Mouse (Mus musculus): Measurements from ENCODE around the gene Rnf130. TPM values are rescaled to one million over a fixed set of nuclear protein-coding genes. Genes with fewer than 3 reads are reported as not detected.
A peak's percentile ranks its signal among the peaks of the same experiment; 100 is the strongest.
"Not testable (repeated sequence)": the region's sequence is repeated elsewhere in the genome, so short reads cannot be mapped to it uniquely, and the experiment has no call there.

Rnf130 gene
- polyA plus RNA-seq, 1 experiment from 2014 or later: 32.8 TPM

DNA sequence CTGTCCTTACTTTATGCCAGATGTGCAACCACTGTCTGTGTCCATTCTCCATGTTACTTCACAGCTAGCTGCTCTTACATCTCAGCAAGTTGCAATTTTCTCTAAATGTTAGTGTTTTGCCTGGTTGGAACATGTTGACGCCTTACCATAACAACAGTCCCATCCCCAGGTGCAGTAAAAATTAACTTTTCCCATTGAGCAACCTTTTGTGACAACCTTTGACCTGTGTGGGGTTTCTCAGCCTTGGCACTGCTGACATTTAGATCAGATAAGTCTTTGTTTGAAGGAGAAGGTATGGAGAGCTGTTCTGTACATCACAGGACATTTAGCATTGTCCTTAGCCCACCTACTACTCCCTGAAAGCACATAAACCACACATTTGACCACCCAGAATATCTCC, 64.7 kb downstream of the Rnf130 start:
- no peak overlapping the region for H3K9ac ChIP-seq
- no peak overlapping the region for H3K4me2 ChIP-seq
- no peak for ATAC-seq (ENCODE audit: insufficient number of reproducible peaks, low FRiP score)
- H3K9me3 ChIP-seq (replicated peaks): no peaks in the 10 kb centered on the region
- H3K4me1 ChIP-seq (replicated peaks): peaks cover 26% of the 10 kb centered on the region
- no peaks in the 10 kb centered on the region for H3K27me3 ChIP-seq (replicated peaks)
- H3K27ac ChIP-seq (ENCODE audit: poor library complexity, severe bottlenecking): no peak overlapping the region
- H3K4me3 ChIP-seq: no peak overlapping the region
- H3K36me3 ChIP-seq: peaks cover 16% of the 10 kb centered on the region
- 81% methylated on average over 1 of the region's 1 CpGs for WGBS

DNA sequence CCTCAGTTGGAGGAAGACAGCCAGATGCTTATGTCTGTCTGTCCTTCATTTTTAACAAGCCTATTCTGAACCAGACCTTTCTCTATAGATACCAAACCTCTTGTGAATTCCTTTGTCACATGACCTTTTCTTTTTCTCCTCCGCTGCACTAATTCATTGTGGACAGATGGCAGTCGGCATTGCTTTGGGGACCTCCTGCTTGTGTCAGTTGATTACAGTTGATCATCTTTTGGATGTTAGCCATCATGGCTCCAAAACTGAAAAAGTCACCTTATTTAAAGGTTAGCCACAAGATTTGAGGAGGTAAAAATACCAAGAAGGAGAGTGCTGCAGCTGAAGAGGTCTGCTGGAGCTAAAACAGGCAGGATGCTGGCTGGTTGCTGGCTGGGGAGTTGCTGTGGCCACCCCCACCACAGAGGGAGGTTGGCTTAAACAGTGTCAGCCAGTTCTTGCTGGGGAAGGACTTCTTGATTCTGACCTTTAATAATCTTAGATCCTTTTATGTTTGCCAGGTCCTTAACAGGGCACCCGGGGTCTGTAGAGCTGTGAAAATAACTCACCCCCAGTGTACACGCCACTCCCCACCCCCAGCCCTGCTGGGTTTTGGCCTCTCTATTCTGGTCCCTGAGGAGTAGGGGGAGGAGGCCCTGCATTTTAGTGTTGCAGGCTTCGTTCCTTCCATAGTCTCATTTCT, 66.0 kb downstream of the Rnf130 start:
- WGBS: 50% methylated on average over 5 of the region's 5 CpGs
- Histone ChIP-seq H3K36me3 (peaks cover 12% of the 10 kb centered on the region), H3K4me2 (no peak overlapping the region), H3K27ac (ENCODE audit: poor library complexity, severe bottlenecking) (no peak overlapping the region; the same call in 1 of the 2 replicates), H3K27me3 (replicated peaks) (no peaks in the 10 kb centered on the region), H3K4me1 (replicated peaks) (peaks cover 26% of the 10 kb centered on the region), H3K9ac (no peak overlapping the region), H3K4me3 (no peak overlapping the region), H3K9me3 (replicated peaks) (no peaks in the 10 kb centered on the region)
- ATAC-seq (ENCODE audit: insufficient number of reproducible peaks, low FRiP score): no peak

DNA sequence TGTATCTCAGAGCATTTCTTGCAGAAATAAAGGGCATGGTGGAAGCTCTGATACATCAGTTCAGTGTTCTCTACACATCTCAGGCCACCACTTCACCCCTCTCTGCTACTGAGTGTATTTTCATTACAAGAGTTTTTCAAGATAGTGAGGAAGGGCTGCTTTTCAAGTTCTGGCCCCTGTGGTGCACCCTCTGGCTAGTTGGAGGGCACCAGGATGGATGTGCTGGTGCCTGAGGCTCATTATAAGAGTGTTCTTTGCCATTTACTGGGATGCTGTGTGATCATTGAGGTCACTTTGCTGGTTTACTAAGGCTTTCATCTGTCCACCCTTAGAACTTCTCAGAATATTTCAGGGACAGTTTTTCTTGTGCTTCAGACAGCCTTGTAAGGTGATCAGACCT, 66.5 kb downstream of the Rnf130 start:
- Histone ChIP-seq H3K27me3 (replicated peaks) (no peaks in the 10 kb centered on the region), H3K4me2 (no peak overlapping the region), H3K4me3 (no peak overlapping the region), H3K9me3 (replicated peaks) (no peaks in the 10 kb centered on the region), H3K36me3 (peaks cover 12% of the 10 kb centered on the region), H3K4me1 (replicated peaks) (peaks cover 26% of the 10 kb centered on the region), H3K27ac (ENCODE audit: poor library complexity, severe bottlenecking) (no peak overlapping the region), H3K9ac (no peak overlapping the region)
- ATAC-seq (ENCODE audit: insufficient number of reproducible peaks, low FRiP score): no peak

DNA sequence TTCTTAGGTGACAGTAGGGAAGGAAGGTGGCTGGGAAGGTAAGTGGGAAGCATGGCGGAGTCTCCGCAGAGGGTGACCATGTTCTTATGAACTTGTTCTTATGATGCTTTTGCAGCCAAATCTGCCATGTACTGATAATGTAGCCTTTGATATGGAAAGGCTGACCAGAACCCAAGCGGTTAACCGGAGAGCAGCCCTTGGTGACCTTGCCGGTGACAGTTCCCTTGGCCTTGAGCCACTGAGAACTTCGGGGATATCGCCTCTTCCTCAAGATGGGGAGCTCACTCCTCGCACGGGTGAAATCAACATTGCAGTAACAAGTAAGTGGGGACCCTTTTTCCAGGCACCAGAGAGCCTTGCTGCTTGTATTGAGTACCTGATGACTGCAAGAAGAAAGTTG, 70.5 kb downstream of the Rnf130 start:
- no peak overlapping the region for H3K27ac ChIP-seq (ENCODE audit: poor library complexity, severe bottlenecking)
- H3K9ac ChIP-seq: no peak overlapping the region
- H3K36me3 ChIP-seq: 0 out of 2 replicates have a peak, but pooled peaks cover 3% of the 10 kb centered on the region
- WGBS: 75% methylated on average over 9 of the region's 9 CpGs
- H3K27me3 ChIP-seq (replicated peaks): no peaks in the 10 kb centered on the region
- no peak overlapping the region for H3K4me2 ChIP-seq
- ATAC-seq (ENCODE audit: insufficient number of reproducible peaks, low FRiP score): no peak
- peaks cover 23% of the 10 kb centered on the region for H3K4me1 ChIP-seq (replicated peaks)
- no peak overlapping the region for H3K4me3 ChIP-seq
- H3K9me3 ChIP-seq (replicated peaks): no peaks in the 10 kb centered on the region

DNA sequence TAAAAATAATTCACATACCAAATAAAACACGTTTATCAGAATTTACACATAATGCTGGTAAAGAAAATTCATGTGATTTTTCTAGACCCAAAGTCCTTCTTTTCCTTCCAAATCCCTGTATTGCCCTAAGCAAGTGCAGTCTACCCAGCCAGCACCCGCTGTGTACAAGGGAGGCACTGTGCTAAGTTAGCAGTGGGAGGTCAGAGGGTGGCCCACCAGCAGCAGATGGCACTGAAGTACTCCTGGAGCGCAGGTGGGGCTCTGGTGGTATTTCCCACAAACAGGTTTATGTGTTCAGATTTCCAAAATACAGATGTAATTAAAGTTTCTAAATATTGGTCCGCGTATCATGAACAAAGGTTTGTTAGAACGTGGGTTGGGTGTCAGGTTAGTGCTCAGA, 71.9 kb downstream of the Rnf130 start:
- no peak overlapping the region for H3K9ac ChIP-seq
- peaks cover 11% of the 10 kb centered on the region for H3K4me1 ChIP-seq (replicated peaks)
- no peak overlapping the region for H3K4me3 ChIP-seq
- 89% methylated on average over 6 of the region's 6 CpGs for WGBS
- no peaks in the 10 kb centered on the region for H3K27me3 ChIP-seq (replicated peaks)
- ATAC-seq (ENCODE audit: insufficient number of reproducible peaks, low FRiP score): no peak
- H3K9me3 ChIP-seq (replicated peaks): no peaks in the 10 kb centered on the region
- H3K27ac ChIP-seq (ENCODE audit: poor library complexity, severe bottlenecking): no peak overlapping the region
- 0 out of 2 replicates have a peak, but pooled peaks cover 3% of the 10 kb centered on the region for H3K36me3 ChIP-seq
- no peak overlapping the region for H3K4me2 ChIP-seq

DNA sequence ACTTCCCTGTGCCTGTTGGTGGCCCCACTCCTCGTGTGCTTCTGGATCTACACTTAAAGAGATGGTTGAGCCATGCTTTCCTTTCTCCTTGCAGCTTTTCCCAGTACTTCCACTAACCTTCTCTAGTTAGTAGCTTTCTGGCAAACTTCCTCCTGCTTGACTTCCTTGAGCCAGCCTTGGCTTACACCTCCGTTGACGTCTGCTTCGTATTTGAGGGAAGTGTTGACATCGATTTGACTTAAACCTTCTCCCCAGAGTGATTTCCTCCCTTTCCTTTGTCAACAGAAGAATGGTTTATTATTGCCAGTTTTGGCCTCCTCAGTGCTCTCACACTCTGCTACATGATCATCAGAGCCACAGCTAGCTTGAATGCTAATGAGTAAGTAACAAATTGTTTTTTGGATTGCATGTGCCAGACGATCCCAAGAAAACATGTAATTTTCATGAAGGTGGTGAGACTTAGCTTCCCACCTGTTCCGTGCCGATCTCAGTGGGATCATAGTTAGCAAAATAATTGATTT, 73.9 kb downstream of the Rnf130 start:
- H3K36me3 ChIP-seq: 0 out of 2 replicates have a peak, but pooled peaks cover 3% of the 10 kb centered on the region
- H3K9me3 ChIP-seq (replicated peaks): no peaks in the 10 kb centered on the region
- peaks cover 22% of the 10 kb centered on the region for H3K4me1 ChIP-seq (replicated peaks)
- no peak overlapping the region for H3K9ac ChIP-seq
- WGBS: 65% methylated on average over 8 of the region's 8 CpGs
- peak overlapping the region; percentile 28; the same call in 1 of the 2 replicates for H3K27ac ChIP-seq (ENCODE audit: poor library complexity, severe bottlenecking)
- ATAC-seq (ENCODE audit: insufficient number of reproducible peaks, low FRiP score): no peak
- H3K27me3 ChIP-seq (replicated peaks): no peaks in the 10 kb centered on the region
- no peak overlapping the region for H3K4me3 ChIP-seq
- no peak overlapping the region for H3K4me2 ChIP-seq

DNA sequence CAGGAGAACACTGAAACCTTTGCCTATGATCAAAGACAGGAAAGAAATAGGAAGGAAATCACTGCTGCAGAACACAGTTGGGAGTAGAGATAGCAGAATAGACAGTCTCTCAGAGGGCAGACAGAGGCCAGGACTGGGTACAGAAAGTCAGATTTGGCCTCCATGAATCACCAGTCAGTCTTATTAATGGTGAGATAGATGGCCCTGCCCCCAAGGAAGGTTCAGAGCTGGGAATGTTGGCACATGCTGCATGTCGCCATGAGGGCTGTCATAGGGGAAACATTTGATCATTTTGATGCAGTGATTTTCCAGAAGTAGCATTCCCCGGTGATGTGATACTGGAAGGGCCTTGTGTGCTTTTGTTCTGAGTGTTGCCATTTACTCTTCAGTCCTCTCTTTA, 74.5 kb downstream of the Rnf130 start:
- H3K27me3 ChIP-seq (replicated peaks): no peaks in the 10 kb centered on the region
- no peaks in the 10 kb centered on the region for H3K9me3 ChIP-seq (replicated peaks)
- H3K27ac ChIP-seq (ENCODE audit: poor library complexity, severe bottlenecking): peak overlapping the region; percentile 28; the same call in 1 of the 2 replicates
- 0 out of 2 replicates have a peak, but pooled peaks cover 4% of the 10 kb centered on the region for H3K36me3 ChIP-seq
- H3K4me3 ChIP-seq: no peak overlapping the region
- no peak overlapping the region for H3K4me2 ChIP-seq
- ATAC-seq (ENCODE audit: insufficient number of reproducible peaks, low FRiP score): no peak
- WGBS: 54% methylated on average over 2 of the region's 2 CpGs
- H3K4me1 ChIP-seq (replicated peaks): peaks cover 25% of the 10 kb centered on the region
- no peak overlapping the region for H3K9ac ChIP-seq

DNA sequence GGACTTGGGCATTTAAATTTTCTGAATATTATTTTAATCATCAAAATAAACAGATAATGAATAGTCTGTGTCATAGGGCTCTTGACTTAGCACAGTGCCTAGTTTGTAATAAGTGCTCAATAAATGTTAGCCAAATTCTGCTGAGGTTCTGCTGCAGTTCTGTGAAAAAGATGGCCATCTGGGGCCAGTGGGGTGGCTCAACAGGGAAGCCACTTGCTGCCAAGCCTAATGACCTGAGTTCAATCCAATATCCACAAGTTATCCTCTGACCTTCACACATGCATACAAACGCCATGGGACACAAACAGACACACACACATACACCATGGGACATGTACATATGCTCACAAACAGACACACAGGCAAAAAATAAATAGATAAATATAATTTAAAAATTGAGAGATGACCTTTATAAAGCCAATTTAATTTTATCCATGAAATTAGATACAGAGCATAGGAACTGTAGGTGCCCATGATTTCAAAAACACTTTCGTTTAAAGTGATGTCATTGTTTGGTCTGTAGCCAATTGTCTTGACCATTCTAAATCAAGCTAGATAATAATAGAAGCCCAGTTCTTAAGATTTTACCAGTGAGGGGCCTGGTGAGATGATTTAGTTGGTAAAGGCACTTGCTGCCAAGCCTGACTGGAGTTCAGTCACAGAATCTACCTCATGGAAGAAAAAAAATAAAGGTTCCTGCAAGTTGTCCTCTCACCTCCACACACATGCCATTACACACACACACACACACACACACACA, 75.6 kb downstream of the Rnf130 start:
- H3K27me3 ChIP-seq (replicated peaks): no peaks in the 10 kb centered on the region
- no peak overlapping the region for H3K27ac ChIP-seq (ENCODE audit: poor library complexity, severe bottlenecking)
- H3K4me1 ChIP-seq (replicated peaks): peaks cover 25% of the 10 kb centered on the region
- H3K9ac ChIP-seq: no peak overlapping the region
- H3K4me3 ChIP-seq: no peak overlapping the region
- WGBS: 75% methylated on average over 2 of the region's 2 CpGs
- peaks cover 6% of the 10 kb centered on the region; the same call in 1 of the 2 replicates for H3K36me3 ChIP-seq
- no peak overlapping the region for H3K4me2 ChIP-seq
- no peak for ATAC-seq (ENCODE audit: insufficient number of reproducible peaks, low FRiP score)
- no peaks in the 10 kb centered on the region for H3K9me3 ChIP-seq (replicated peaks)

DNA sequence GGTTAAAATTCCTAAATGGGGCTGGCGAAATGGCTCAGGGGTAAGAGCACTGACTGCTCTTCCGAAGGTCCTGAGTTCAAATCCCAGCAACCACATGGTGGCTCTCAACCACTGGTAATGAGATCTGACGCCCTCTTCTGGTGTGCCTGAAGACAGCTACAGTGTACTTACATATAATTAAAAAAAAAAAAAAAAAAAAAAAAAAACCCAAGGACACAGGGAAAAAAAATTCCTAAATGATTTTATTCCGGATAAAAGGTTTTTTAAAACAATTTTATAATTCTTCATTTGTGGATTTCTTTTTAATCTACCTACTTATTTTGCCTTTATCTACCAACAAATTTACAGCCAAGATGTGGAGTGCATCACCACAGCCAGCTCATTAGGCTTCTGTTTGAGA, 76.8 kb downstream of the Rnf130 start:
- not testable (repeated sequence) for H3K9me3 ChIP-seq (replicated peaks); H3K36me3 ChIP-seq; ATAC-seq (ENCODE audit: insufficient number of reproducible peaks, low FRiP score); H3K9ac ChIP-seq; H3K27ac ChIP-seq (ENCODE audit: poor library complexity, severe bottlenecking); H3K4me3 ChIP-seq; H3K27me3 ChIP-seq (replicated peaks); H3K4me2 ChIP-seq
- 83% methylated on average over 4 of the region's 4 CpGs for WGBS
- peaks cover 34% of the 10 kb centered on the region for H3K4me1 ChIP-seq (replicated peaks)

DNA sequence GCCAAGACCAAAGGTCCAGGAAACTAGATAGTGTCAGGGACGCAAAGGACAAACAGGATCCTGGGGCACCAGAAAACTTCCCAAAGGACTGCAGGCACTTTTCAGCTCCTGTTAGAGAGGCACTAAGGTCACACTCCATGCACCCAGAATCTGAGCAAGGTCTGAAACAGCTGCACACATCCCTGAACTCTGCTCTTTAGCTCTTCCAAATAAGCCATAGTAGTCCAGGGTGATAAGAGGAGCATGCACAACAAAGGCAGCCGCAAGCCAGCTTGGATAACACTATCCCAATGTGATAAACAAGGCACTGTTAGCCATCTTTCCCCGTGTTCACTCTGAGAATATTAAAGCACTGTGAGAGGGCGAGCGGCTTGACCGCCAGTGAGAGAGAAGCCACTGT, 78.9 kb downstream of the Rnf130 start:
- peaks cover 3% of the 10 kb centered on the region; the same call in 1 of the 2 replicates for H3K36me3 ChIP-seq
- H3K27ac ChIP-seq (ENCODE audit: poor library complexity, severe bottlenecking): no peak overlapping the region
- H3K9ac ChIP-seq: no peak overlapping the region
- peaks cover 41% of the 10 kb centered on the region for H3K4me1 ChIP-seq (replicated peaks)
- no peak overlapping the region for H3K4me2 ChIP-seq
- H3K9me3 ChIP-seq (replicated peaks): no peaks in the 10 kb centered on the region
- WGBS: 54% methylated on average over 6 of the region's 6 CpGs
- no peaks in the 10 kb centered on the region for H3K27me3 ChIP-seq (replicated peaks)
- no peak for ATAC-seq (ENCODE audit: insufficient number of reproducible peaks, low FRiP score)
- no peak overlapping the region for H3K4me3 ChIP-seq

DNA sequence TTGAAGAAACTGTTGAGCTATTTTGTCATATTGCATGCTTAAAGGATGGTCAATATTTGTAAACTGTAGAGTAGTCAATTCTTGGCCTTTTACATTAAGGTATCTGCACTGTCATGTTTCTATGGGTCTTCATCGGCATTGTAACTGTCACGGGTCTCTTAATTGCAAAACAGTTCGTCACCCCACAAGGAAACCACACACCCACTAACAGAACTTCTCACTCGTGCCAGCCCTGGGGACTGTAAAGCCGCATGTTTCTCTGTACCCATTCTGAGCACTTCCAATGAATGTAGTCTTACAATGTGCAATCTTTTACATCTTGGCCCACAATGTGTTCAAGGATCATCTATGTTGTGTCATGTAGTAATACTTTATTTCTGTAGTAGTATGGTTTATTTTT, 80.1 kb downstream of the Rnf130 start:
- Histone ChIP-seq H3K9ac (no peak overlapping the region), H3K4me2 (no peak overlapping the region), H3K27me3 (replicated peaks) (no peaks in the 10 kb centered on the region), H3K4me1 (replicated peaks) (peaks cover 36% of the 10 kb centered on the region), H3K4me3 (no peak overlapping the region), H3K9me3 (replicated peaks) (no peaks in the 10 kb centered on the region), H3K27ac (ENCODE audit: poor library complexity, severe bottlenecking) (no peak overlapping the region), H3K36me3 (peaks cover 3% of the 10 kb centered on the region; the same call in 1 of the 2 replicates)
- ATAC-seq (ENCODE audit: insufficient number of reproducible peaks, low FRiP score): no peak
- 87% methylated on average over 5 of the region's 5 CpGs for WGBS

Data from heart, embryonic 12.5 days (tissue).